Mouse (Mus musculus): ENCODE measurements around the gene Gm43517.

Gene Gm43517

GRCm38 (mm10) chr12:49386081-49386805, 1.3 kb downstream of the Gm43517 start:
- DNase-seq (ENCODE audit: low spot score in 2 of 2): no peak

- no peak for DNase-seq (ENCODE audit: low spot score in 2 of 2)
Measured at GRCm38 (mm10) chr12:49387856-49388598, 3.1 kb downstream of the Gm43517 start.

GRCm38 (mm10) chr12:49389666-49390065, 4.7 kb downstream of the Gm43517 start:
- DNase-seq (ENCODE audit: low spot score in 2 of 2): no peak

DNA sequence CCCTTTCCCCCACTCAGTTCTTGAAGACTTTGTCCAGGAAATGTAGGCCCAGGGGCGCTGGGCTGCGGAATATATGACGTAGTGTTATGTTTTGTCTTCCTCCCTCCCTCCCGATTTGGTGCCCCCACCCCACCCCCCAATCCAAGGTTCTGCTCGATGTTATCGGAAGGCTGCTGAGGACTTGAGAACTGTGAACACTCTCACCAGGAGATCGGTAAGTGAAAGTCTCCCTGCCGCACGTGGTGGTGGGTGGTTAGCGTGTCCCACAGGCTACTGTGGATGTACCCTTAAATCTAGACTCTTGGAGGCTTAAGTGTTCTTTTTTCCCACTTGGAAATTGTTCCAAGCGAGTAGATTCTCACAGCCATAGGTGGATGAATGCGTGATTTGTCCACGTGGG, 5.3 kb downstream of the Gm43517 start:
- DNase-seq (ENCODE audit: low spot score in 2 of 2): no peak

GRCm38 (mm10) chr12:49390926-49391304, 5.9 kb downstream of the Gm43517 start:
- DNase-seq (ENCODE audit: low spot score in 2 of 2): no peak

DNA sequence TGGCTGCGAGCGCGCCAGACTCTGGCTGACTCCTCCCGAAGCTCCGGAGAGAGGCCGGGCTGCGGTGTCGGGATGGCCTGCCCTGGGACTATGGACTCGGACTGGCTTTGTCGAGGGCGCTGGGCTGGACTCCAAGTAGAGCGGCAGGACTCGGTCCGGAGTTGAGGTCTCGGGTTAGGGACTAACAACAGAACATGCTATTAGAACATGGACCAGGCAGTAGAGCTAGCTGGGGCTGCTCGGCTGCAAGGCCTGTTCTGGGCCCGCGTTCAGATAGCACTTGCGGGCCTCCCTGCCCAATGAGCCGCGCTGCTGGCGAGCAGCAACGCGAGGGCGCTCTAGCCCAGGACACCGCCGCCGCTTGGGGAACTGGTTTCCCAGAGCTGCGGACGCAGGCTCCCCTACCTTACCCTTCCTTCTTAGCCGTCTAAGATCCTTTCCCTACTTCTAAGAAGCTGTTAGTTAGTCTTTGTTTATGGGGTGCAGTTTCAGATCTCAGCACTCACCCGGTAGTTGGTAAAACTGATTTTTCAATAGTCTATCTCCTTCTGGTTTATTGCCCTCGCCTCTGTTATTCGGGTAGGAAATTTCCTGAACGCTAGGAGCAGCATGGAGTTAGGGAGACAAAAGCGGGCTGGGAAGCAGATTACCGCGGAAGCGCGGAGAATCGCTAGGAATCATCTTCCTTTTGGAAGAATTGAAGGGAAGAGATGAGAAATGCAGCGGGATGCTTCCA, 6.5 kb downstream of the Gm43517 start:
- no peak for DNase-seq (ENCODE audit: low spot score in 2 of 2)

DNA sequence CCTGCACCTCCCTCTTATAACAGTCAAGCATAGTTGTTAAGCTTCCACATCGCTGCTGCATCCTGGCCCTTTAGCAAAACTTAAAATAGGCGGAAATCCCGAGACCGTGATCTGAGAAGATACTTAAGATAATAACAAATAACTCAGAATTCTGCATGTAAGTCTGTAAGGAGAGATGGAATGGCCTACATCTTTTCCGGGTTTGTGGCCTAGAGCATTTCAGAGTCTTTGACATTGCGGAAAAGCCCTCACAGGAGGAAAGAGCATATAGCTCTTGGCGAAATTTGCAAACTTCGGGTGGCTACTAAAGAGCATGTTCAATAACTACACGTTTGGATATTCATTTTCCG, 7.0 kb downstream of the Gm43517 start:
- no peak for DNase-seq (ENCODE audit: low spot score in 2 of 2)

DNA sequence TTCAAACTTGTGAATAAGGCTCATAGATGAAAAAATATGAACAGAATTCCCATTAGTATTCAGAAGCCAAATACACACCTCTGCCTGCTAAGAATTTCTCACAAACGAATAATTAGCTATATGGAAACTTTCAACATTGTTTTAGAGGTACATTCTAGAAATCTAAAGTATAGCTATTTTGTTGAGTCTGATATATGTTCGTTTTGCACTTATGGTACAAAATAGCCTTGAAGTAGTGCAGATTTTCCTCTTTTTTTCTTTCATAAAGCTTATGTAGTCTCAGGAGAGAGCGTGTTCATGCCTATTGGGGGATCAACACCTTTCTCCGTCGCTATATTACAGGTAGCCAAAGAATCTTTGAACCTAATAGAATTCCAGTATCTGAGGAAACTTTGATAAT, 7.9 kb downstream of the Gm43517 start:
- no peak for DNase-seq (ENCODE audit: low spot score in 2 of 2)

GRCm38 (mm10) chr12:49393639-49394038, 8.7 kb downstream of the Gm43517 start:
- DNase-seq (ENCODE audit: low spot score in 2 of 2): no peak

GRCm38 (mm10) chr12:49394181-49394580, 9.2 kb downstream of the Gm43517 start:
- DNase-seq (ENCODE audit: low spot score in 2 of 2): no peak

DNA sequence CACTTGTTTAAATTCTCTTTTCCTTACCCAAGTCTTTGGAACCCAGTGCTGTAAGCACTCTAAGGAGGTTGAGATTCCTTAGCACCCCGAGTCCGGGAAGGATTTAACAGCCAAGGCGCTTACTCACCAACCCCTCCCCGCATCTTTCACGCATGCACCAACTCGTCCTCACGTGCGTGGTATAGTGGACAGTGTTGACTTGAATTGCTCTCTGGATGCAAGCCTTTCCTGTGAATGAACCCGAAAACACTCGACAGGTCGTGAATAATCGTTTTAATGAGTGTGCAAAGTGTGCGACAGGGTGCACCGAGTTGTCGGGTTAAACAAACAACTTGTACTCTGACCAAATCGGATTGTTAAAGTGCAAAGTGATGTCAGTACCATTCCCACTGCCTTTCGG, 9.9 kb downstream of the Gm43517 start:
- no peak for DNase-seq (ENCODE audit: low spot score in 2 of 2)

- no peak for DNase-seq (ENCODE audit: low spot score in 2 of 2)
Measured at GRCm38 (mm10) chr12:49395969-49396368, 11.0 kb downstream of the Gm43517 start.

GRCm38 (mm10) chr12:49396776-49397175, 11.8 kb downstream of the Gm43517 start:
- no peak for DNase-seq (ENCODE audit: low spot score in 2 of 2)

- no peak for DNase-seq (ENCODE audit: low spot score in 2 of 2)
Measured at GRCm38 (mm10) chr12:49397443-49398162, 12.6 kb downstream of the Gm43517 start.

DNA sequence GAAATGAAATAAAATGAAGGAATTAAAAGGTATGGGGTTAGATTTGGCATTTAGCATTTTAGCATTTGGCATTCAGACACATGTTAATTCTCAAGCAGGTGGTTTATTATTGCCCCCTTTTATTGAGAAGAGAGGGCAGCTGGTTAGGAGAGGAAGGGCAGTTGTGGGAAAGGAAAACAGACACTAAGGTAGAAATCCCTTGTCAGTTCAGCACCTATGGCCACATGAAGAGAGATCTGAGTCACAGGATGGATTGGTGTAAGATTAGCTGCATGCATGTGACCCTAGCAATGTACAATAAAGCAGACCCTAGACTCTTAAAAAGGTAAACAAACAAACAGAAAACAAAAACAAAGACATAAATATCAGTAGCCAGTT, 13.2 kb downstream of the Gm43517 start:
- DNase-seq (ENCODE audit: low spot score in 2 of 2): no peak

GRCm38 (mm10) chr12:49398636-49399035, 13.7 kb downstream of the Gm43517 start:
- DNase-seq (ENCODE audit: low spot score in 2 of 2): no peak

DNA sequence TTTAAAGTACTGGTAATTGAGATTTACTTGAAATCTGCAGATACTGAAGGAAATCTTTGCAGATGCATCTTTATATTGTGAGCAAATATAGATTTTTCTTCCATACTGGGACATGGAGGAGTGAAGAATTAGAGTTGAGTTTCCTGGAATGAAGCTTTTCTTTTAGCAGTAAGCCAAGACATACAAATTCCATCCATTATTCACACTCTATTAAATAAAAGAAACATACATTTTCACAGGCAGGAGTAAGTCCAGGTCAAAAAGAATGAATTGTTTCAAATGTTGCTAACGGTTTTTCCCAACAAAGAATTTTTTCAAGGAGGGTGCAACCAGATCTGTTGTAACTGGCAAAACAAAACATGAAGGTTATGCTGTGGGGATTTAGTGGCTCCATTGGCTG, 14.6 kb downstream of the Gm43517 start:
- DNase-seq (ENCODE audit: low spot score in 2 of 2): no peak

DNA sequence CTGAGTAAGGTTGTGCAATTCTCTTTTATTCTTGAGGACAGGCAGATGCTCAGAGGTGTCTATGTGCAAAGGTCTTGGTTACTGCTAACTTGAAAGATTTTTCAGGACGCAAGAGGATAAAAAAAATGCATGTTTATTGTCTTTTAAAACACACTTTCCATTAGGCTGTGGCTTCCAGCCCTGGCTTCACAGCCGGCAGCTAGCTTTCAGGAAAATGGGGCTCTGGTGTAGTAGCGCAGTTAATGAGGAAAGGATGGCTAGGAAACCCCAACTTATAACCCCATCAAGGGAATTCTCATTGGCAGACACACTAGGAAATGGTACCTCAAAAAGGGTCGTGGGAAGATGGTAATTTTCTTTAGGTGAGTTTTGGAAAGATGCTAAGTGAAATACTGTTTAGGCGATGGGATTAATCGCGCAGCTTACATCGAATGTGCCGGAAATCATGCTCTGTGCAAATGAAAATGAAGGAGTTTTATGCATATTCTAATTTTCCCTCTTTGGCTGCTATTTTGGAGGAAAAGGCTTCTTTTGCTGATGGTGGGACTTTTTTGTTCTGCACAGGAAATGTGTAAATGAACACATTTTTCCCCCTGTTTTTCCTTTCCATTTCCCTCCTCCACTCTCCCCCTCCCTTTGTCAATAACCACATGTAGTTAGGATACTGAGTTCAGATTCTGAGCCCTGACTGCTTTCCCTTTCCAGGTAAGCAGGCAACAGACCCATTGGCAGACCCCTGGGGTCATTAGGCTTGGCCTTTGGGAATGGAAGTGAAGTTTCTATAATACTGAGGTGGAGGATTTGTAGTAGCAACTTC, 15.3 kb downstream of the Gm43517 start:
- DNase-seq (ENCODE audit: low spot score in 2 of 2): no peak

DNA sequence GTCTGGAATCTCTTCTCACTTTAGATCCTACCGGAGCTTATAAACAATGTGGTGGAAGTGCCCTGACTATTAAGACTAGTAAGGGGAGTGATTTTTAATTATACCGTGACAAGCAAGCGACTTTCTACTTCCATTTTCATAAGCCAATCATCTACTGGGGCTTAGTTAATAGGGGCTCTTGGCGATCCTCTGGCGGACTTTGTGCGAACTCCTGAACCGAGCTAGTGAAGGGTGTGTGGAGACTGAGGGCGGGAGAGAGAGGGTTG, 15.8 kb downstream of the Gm43517 start:
- DNase-seq (ENCODE audit: low spot score in 2 of 2): no peak

DNA sequence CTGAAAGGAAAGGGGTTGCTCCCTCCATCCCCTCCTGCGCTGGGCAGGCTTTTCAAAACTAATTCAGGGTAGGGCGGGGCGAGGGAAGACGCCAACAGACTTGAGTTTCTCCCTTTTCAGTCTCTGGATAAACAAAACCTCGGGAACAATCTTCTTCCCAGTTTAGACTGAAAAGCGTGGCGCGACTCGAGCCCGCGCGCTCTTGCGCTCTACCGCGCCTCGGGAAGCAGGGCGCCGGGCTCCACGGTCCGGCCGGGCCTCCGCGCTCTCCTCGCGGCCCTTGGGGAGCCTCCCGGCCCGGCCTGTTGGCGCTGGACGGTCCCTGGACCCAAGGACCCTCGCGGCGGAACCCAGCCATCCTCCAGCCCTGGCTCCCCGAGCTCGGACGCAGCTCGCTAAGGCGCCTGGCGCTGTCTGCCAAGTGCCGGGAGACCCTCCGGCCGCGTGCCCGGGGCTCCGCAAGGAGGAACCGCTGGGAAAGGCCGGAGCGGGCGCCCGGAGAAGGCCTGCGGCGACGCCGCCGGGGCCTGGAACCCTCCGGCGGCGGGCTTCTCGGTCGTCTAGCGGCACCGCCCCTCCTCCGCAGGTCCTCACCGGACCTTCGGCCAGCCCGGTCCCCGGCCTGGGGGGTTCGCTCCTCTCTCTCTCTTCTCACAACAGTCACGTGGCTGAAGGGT, 16.3 kb downstream of the Gm43517 start:
- no peak for DNase-seq (ENCODE audit: low spot score in 2 of 2)

DNA sequence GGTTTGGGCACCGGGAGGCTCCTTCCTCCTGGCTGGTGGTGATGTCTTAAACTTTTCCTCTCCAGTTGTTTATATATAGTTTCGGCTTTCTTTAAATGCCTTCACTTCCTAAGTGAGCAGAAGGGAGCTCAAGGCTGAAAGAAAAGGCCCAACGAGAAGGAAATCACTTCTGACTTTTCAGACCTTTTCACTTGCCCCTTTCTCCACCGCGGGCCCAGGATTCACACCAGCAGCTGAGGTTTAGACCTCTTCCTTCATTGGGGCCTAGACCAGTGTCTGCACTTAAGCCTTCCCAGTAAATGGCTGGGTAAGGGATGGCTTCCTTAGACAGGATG, 16.8 kb downstream of the Gm43517 start:
- DNase-seq (ENCODE audit: low spot score in 2 of 2): no peak

All from natural killer cell, adult 2 months (primary cell).